Mouse (Mus musculus) heart, adult 2 months (tissue): Measurements from ENCODE around the gene Unc45b.

Source experiments
- CTCF ChIP-seq: fragments of 200-600 bp; IDR thresholded peaks from 2 replicates; pipeline ENCODE4 v1.8.1; 2022; ENCODE audit warnings: antibody characterized with exemption, mild to moderate bottlenecking, moderate library complexity
- EP300 ChIP-seq: fragments of 200-500 bp; IDR thresholded peaks from 2 replicates; pipeline ENCODE4 v1.6.1; 2011; ENCODE audit warnings: low read depth, low read length, control low read depth; ENCODE audit not compliant: insufficient read depth
- POLR2A ChIP-seq: fragments of 200-500 bp; IDR thresholded peaks from 2 replicates; pipeline ENCODE4 v1.6.1; 2011; ENCODE audit warnings: mild to moderate bottlenecking, low read depth, low read length, control low read depth; ENCODE audit not compliant: insufficient read depth

DNA sequence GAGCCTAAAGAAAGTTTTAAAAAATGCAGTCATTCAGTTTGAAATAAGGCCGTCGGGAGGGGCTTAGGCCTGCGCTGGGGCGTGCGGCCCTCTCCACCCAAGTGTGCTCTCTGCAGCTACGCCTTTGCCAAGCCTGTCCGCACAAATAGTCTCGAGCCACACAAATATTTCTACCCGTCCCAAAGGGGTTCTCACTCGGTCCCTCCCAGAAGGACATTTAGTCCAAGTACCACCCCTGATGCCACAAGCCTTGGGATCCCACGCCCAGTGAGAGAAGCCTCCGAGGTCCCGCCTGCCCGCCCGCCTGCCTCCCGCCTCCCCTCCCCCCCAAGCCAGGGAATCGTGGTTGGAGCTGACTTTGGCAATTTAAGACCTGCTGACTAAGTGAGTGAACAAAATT, 72.8 kb downstream of the Unc45b start:
- no peak for TF ChIP-seq CTCF
- TF ChIP-seq POLR2A, result no peak
- no peak for TF ChIP-seq EP300
